Mouse (Mus musculus): ENCODE measurements around the gene Milr1.
A peak's percentile ranks its signal among the peaks of the same experiment; 100 is the strongest.
"Not testable (repeated sequence)": the region's sequence is repeated elsewhere in the genome, so short reads cannot be mapped to it uniquely, and the experiment has no call there.

Milr1 gene

GRCm38 (mm10) chr11:106776960-106777359 lies 25.9 kb downstream of the Milr1 start:
- DNase-seq (ENCODE audit: low read depth, low spot score): no peak

DNA sequence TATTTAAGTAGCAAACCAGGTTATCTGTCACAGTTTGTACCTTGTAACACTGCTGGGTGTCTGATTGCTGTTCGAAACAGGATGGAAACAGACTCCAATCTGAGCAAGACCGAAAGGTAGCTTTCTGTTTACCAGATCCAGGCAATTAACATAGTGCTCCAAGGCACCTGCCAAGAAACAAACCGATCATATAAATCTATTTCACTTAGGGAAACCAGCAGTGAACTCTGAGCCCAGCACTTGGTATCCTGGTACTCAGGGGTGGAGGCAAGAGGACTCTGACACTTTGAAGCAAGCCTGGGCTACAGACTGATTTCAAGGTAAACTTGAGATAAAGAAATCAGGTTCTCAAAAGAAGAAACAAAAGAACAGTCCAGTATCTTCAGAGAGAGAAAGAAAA lies 26.4 kb downstream of the Milr1 start:
- DNase-seq (ENCODE audit: low read depth, low spot score): no peak

DNA sequence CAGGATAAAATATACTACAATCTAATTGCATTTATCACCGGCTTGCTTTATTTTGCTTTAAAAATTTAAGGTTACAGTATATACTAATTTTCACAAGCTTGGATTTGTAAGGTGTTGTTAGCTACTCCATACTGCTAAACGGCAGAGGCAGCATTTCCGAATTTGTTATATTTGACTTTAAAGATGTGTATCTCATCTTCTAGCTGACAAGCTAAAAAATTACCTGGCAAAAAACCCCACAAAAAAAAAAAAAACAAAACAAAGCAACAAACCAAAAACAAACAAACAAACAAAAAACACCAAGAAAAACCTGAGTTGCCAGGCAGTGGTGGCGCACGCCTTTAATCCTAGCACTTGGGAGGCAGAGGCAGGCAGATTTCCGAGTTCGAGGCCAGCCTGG lies 27.1 kb downstream of the Milr1 start:
- DNase-seq (ENCODE audit: low read depth, low spot score): no peak

- no peak for DNase-seq (ENCODE audit: low read depth, low spot score)
Measured at GRCm38 (mm10) chr11:106778589-106779387, 27.8 kb downstream of the Milr1 start.

DNA sequence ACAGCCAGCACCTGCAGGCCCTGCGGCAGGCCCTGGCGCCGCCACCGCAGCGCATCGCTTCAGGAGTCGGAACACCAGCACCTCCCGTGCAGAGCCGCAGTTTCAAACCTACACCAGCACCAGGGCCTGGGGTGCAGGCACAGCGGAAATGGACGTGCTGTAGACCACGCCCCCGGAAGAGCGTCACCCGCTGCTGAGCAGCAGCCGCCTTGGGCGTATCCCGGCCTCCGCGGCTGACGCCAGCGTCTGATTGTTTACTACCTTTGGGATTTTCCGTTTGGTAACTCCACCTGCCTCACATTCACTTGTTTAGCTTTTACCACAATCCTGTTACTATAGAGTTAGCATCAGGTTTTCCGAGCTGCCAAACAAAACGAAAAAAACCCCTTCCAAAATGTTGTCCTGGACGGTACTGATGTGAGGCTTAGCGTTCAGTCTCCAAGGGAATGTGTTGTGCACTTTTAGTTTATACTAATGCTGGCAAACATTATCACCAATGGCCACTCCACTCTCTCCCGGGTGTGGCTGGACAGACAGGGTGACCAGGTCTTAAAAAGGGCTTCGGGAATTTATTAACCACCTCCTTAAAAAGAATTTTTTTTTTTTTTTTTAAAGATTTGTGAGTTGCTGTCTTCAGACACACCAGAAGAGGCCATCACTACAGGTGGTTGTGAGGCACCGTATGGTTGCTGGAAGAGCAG lies 28.5 kb downstream of the Milr1 start, which contains the start of gene Polg2:
Polg2 (minus strand) TSS at position 150 of the 701 bp plus-strand sequence.
- DNase-seq (ENCODE audit: low read depth, low spot score): peak; percentile 93

DNA sequence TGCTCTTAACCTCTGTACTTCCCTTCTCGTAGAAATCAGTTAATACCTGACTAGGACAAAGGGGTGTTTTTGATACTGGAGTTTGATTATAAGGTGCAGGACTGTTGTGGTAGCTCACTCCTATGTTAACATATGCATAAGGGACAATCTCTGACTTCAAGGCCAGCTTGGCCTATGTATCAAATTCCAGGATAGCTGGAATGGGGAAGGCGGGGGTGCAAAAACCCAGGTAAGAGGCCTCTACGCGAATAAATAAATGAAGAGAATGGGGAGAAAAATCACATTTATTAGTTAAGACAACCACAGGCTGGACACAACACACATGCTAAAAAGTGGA lies 29.0 kb downstream of the Milr1 start:
- DNase-seq (ENCODE audit: low read depth, low spot score): no peak

DNA sequence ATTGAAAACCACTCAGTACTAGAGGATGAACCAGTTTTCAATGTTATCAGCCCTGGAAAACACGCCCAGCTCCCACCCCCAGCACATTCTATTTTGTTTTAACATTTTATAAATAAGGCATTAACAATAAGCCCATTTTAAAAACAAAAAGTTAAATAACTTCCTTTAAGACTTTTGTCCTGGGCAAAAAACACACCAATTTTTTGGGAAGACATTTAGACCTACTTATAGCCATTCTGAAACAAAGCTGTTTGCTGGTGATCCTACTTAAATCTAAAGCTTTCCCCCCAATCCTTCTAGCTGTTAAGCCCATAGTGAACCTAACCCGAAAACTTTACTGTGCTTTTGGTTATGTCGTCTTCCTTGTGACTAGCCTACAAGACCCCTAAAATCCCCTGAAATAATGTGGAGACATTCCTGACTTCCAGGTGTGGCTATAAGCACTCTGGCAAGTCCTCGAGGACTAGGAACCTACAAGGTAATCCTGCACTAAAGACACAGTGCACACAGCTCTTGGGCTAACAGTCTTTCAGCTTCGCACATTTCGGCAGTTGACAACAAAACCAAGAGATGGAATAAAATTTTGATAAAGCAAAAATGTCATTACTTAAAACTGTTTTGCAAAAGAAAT lies 29.7 kb downstream of the Milr1 start:
- no peak for DNase-seq (ENCODE audit: low read depth, low spot score)

DNA sequence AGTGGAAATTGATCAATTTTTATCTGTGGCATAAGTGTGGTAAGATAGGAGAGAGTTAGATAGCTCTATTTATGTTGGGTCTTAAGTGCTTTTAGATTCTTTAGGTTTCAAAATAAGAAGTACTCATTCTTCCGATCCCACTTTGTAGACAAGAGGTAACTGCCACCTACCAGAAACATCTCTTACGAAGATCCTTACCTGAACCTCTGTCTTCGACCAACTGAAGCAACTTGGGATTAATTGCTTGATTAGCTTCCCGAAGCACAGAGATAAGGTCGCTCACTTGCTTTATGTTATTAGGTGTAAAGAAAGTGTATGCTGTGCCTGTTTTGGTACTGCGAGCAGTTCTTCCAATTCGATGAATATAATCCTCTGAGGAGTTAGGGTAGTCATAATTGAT lies 31.2 kb downstream of the Milr1 start:
- DNase-seq (ENCODE audit: low read depth, low spot score): not testable (repeated sequence)

GRCm38 (mm10) chr11:106782841-106783764 lies 32.1 kb downstream of the Milr1 start:
- DNase-seq (ENCODE audit: low read depth, low spot score): no peak

DNA sequence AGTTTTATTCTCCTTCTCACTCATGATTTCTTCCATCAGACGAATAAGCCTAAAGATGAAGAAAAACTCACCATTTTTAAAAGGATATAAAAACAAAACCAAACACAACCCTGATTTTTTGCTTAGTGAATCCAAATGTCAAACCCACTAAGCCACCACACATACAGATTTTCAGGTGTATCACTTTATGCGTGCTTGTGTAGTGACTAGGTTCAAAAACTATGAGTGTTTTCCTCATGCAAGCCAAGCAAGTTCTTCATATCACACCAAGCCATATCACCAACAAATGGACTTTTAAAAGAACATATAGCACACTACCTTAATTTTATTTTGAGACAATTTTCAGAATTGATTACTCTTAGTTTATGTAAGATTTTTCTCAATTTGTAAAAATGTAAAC lies 33.5 kb downstream of the Milr1 start:
- no peak for DNase-seq (ENCODE audit: low read depth, low spot score)

- DNase-seq (ENCODE audit: low read depth, low spot score): no peak
Measured at GRCm38 (mm10) chr11:106785043-106785442, 34.0 kb downstream of the Milr1 start.

- peak; percentile 96 for DNase-seq (ENCODE audit: low read depth, low spot score)
Measured at GRCm38 (mm10) chr11:106787131-106788025, 36.4 kb downstream of the Milr1 start.

DNA sequence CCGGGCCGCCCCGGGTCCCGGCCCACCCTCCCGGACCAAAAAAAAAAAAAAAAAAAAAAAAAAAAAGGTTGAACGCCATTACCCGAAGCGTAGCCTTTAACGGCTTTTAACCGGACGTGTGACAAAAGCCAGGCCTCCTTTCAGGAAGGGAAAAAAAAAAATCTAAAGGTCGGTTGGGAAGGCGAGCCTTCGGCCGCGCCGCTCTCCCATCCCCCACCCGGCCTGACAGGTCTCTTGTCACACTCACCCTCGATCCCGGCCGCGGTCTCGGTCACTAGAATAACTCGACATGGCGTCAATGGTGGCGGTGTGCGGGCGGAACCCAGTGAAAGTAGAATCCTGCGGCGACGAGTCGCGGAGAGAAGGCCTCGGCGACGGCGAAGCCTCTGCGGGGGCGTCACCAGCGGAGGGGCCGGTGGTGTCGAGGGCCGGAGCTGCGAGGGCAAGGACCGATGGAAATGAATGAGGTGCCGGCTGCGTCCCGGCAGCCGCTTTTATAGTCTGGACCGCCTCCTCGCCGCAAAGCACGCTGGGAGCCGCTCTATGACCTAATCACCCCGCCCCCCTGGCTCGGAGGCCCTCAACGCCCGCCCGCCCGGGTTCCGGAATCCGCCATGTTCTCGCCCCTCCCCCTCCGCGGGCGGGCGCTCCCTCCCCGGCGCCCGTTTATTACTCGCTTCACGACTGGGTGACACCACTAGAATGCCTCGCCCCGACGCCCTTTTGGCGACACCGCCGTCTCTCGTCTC lies 37.2 kb downstream of the Milr1 start:
- peak; percentile 98 for DNase-seq (ENCODE audit: low read depth, low spot score)

DNA sequence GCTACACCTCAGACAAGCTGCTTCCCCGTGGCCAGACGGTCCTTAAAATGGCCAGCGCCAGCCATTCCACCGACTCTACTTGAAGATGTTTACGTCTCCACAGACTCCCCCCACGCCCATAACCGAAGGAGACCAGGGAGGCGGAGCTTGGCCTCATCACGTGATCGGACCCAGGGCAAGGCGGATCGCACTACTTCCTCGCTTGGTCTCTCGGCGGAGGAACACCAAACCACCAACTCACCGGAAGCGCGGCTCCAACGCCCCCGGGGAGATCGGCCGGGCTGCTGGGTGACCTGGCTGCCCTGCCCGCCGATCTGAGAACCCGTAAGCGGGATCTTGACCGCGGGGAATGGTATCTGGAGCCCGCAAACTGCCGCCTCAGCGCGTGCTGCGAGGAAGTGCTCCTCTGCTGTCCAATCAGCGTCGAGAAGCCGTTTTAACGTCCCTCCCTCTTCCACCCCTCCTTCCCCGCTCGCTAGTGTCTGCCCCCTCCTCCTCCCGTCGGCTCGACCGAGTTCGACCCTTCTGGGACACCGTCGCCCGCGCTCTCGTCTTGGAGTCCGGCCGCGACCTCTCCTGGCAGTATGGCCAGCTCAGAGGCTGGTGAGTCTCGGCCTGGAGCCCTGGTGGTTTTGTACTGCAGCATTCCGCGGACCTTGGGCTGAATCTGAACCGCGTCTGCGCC lies 37.9 kb downstream of the Milr1 start, which contains the start of the genes Ddx5 and Cep95:
Ddx5 (minus strand) TSS at position 411 of the 685 bp plus-strand sequence.
Cep95 (plus strand) TSS at position 478 of the 685 bp plus-strand sequence.
- peak; percentile 99 for DNase-seq (ENCODE audit: low read depth, low spot score)

GRCm38 (mm10) chr11:106789649-106790048 lies 38.6 kb downstream of the Milr1 start:
- DNase-seq (ENCODE audit: low read depth, low spot score): no peak

- DNase-seq (ENCODE audit: low read depth, low spot score): no peak
Measured at GRCm38 (mm10) chr11:106793846-106794245, 42.8 kb downstream of the Milr1 start.

GRCm38 (mm10) chr11:106795679-106796078 lies 44.7 kb downstream of the Milr1 start:
- peak; percentile 64 for DNase-seq (ENCODE audit: low read depth, low spot score)

- DNase-seq (ENCODE audit: low read depth, low spot score): no peak
Measured at GRCm38 (mm10) chr11:106802069-106802627, 51.1 kb downstream of the Milr1 start.

- not testable (repeated sequence) for DNase-seq (ENCODE audit: low read depth, low spot score)
Measured at GRCm38 (mm10) chr11:106807442-106807841, 56.4 kb downstream of the Milr1 start.
